Mouse (Mus musculus) embryonic facial prominence, embryonic 11.5 days (tissue): ENCODE data around the gene Amhr2. TPM values are rescaled to one million over a fixed set of nuclear protein-coding genes. Genes with fewer than 3 reads are reported as not detected.

Experiments used
- polyA plus RNA-seq: library from polyadenylated mRNA; unstranded; fragments of >200 nt; fragmentation: Nextera tagmentation; extraction: Ambion mirVana; gene quantifications from 2 replicates; pipeline ENCODE4 v1.2.1, GENCODE M21; 2014

The Amhr2 gene
- polyA plus RNA-seq, 1 experiment from 2014 or later: not detected

Other genes starting within 250 kb of the Amhr2 start
- 68.1 and 68.9 TPM in 2 replicates for gene Zfp740, start 242.1 kb upstream of the Amhr2 start, polyA plus RNA-seq
- 31.9 and 34.6 TPM in 2 replicates for gene Csad, start 240.6 kb upstream of the Amhr2 start, polyA plus RNA-seq
- gene Itgb7, start 213.4 kb upstream of the Amhr2 start, polyA plus RNA-seq: 1.3 and 2.7 TPM in 2 replicates
- gene Rarg, start 187.8 kb upstream of the Amhr2 start, polyA plus RNA-seq: 68.1 and 70.2 TPM in 2 replicates
- gene Gm9918, start 174.8 kb upstream of the Amhr2 start, polyA plus RNA-seq: 0.58 and 1.2 TPM in 2 replicates
- gene Mfsd5, start 165.9 kb upstream of the Amhr2 start, polyA plus RNA-seq: 51.6 and 57.2 TPM in 2 replicates
- gene Espl1, start 149.1 kb upstream of the Amhr2 start, polyA plus RNA-seq: 36.0 and 37.7 TPM in 2 replicates
- gene Pfdn5, start 119.3 kb upstream of the Amhr2 start, polyA plus RNA-seq: 453 and 469 TPM in 2 replicates
- 101 and 103 TPM in 2 replicates for gene Myg1, start 113.7 kb upstream of the Amhr2 start, polyA plus RNA-seq
- gene Aaas, start 94.6 kb upstream of the Amhr2 start, polyA plus RNA-seq: 98.3 and 102 TPM in 2 replicates
- gene Sp7, start 78.2 kb upstream of the Amhr2 start, polyA plus RNA-seq: 2.4 and 3.0 TPM in 2 replicates
- 12.8 and 13.9 TPM in 2 replicates for gene Sp1, start 39.2 kb upstream of the Amhr2 start, polyA plus RNA-seq
- gene Prr13, start 13.7 kb downstream of the Amhr2 start, polyA plus RNA-seq: 75.0 and 76.5 TPM in 2 replicates
- 288 and 290 TPM in 2 replicates for gene Pcbp2, start 25.2 kb downstream of the Amhr2 start, polyA plus RNA-seq
- gene Gm10337, start 58.4 kb downstream of the Amhr2 start, polyA plus RNA-seq: 3.4 TPM in 1 of 2 replicates, not detected in the other
- gene Map3k12, start 71.7 kb downstream of the Amhr2 start, polyA plus RNA-seq: 13.4 and 15.4 TPM in 2 replicates
- gene Tarbp2, start 72.8 kb downstream of the Amhr2 start, polyA plus RNA-seq: 92.0 and 92.7 TPM in 2 replicates
- gene Npff, start 79.6 kb downstream of the Amhr2 start, polyA plus RNA-seq: 0.52 and 0.66 TPM in 2 replicates
- gene Gm28047, start 179.7 kb downstream of the Amhr2 start, polyA plus RNA-seq: 0.20 and 0.21 TPM in 2 replicates
- 13.7 and 17.4 TPM in 2 replicates for gene Atf7, start 180.1 kb downstream of the Amhr2 start, polyA plus RNA-seq
- 60.4 and 79.9 TPM in 2 replicates for gene Atp5g2, start 227.0 kb downstream of the Amhr2 start, polyA plus RNA-seq